Mouse (Mus musculus): ENCODE results near the gene Crcp. TPM values are rescaled to one million over a fixed set of nuclear protein-coding genes. Genes with fewer than 3 reads are reported as not detected.

Crcp gene
- polyA plus RNA-seq, 1 experiment from 2014 or later = 36.8 TPM

GRCm38 (mm10) chr5:130050416-130050815 is 21.3 kb downstream of the Crcp start:
- ATAC-seq (replicated peaks; ENCODE audit: low FRiP score, low read depth) (no peak), DNase-seq (ENCODE audit: low spot score) (no peak)
- Histone ChIP-seq H3K36me3 (ENCODE audit: insufficient read depth, low read length) (peaks cover 20% of the 10 kb centered on the region; the same call in 1 of the 2 replicates), H3K27ac (no peak overlapping the region), H3K4me2 (ENCODE audit: low read length) (no peak overlapping the region), H3K4me1 (replicated peaks; ENCODE audit: insufficient read depth, low read length) (no peaks in the 10 kb centered on the region; the same call in 1 of the 2 replicates), H3K27me3 (ENCODE audit: insufficient read depth, low read length) (no peaks in the 10 kb centered on the region), H3K9ac (ENCODE audit: low read depth, low read length) (no peak overlapping the region), H3K4me3 (replicated peaks; ENCODE audit: low read depth, low read length) (no peak overlapping the region), H3K9me3 (replicated peaks; ENCODE audit: low read length) (no peaks in the 10 kb centered on the region)
- TF ChIP-seq CTCF (IDR thresholded peaks at IDR 0.05; ENCODE audit: low read depth) = no peak
- 77% methylated on average over 6 of the region's 6 CpGs for WGBS

GRCm38 (mm10) chr5:130051073-130051860 is 22.2 kb downstream of the Crcp start:
- H3K4me1 ChIP-seq (replicated peaks; ENCODE audit: insufficient read depth, low read length) = no peaks in the 10 kb centered on the region; the same call in 1 of the 2 replicates
- H3K4me3 ChIP-seq (replicated peaks; ENCODE audit: low read depth, low read length) = no peak overlapping the region
- H3K4me2 ChIP-seq (ENCODE audit: low read length) = no peak overlapping the region
- WGBS = 79% methylated on average over 15 of the region's 15 CpGs
- H3K36me3 ChIP-seq (ENCODE audit: insufficient read depth, low read length) = peaks cover 19% of the 10 kb centered on the region; the same call in 1 of the 2 replicates
- no peaks in the 10 kb centered on the region for H3K9me3 ChIP-seq (replicated peaks; ENCODE audit: low read length)
- no peaks in the 10 kb centered on the region for H3K27me3 ChIP-seq (ENCODE audit: insufficient read depth, low read length)
- no peak for DNase-seq (ENCODE audit: low spot score)
- no peak for ATAC-seq (replicated peaks; ENCODE audit: low FRiP score, low read depth)
- no peak for TF ChIP-seq CTCF (IDR thresholded peaks at IDR 0.05; ENCODE audit: low read depth)
- no peak overlapping the region for H3K9ac ChIP-seq (ENCODE audit: low read depth, low read length)
- no peak overlapping the region for H3K27ac ChIP-seq

- Histone ChIP-seq H3K4me2 (ENCODE audit: low read length) (no peak overlapping the region), H3K9ac (ENCODE audit: low read depth, low read length) (no peak overlapping the region), H3K27ac (no peak overlapping the region), H3K36me3 (ENCODE audit: insufficient read depth, low read length) (0 out of 2 replicates have a peak, but pooled peaks cover 17% of the 10 kb centered on the region), H3K4me3 (replicated peaks; ENCODE audit: low read depth, low read length) (no peak overlapping the region), H3K9me3 (replicated peaks; ENCODE audit: low read length) (no peaks in the 10 kb centered on the region), H3K4me1 (replicated peaks; ENCODE audit: insufficient read depth, low read length) (no peaks in the 10 kb centered on the region; the same call in 1 of the 2 replicates), H3K27me3 (ENCODE audit: insufficient read depth, low read length) (no peaks in the 10 kb centered on the region)
- no peak for TF ChIP-seq CTCF (IDR thresholded peaks at IDR 0.05; ENCODE audit: low read depth)
- DNase-seq (ENCODE audit: low spot score) (no peak), ATAC-seq (replicated peaks; ENCODE audit: low FRiP score, low read depth) (no peak)
- WGBS = 77% methylated on average over 5 of the region's 5 CpGs
These were observed 23.4 kb downstream of the Crcp start for GRCm38 (mm10) chr5:130052510-130052909.

GRCm38 (mm10) chr5:130052955-130053354 is 23.9 kb downstream of the Crcp start:
- H3K27ac ChIP-seq = no peak overlapping the region
- H3K4me1 ChIP-seq (replicated peaks; ENCODE audit: insufficient read depth, low read length) = no peaks in the 10 kb centered on the region; the same call in 1 of the 2 replicates
- 0 out of 2 replicates have a peak, but pooled peaks cover 17% of the 10 kb centered on the region for H3K36me3 ChIP-seq (ENCODE audit: insufficient read depth, low read length)
- no peak for DNase-seq (ENCODE audit: low spot score)
- no peaks in the 10 kb centered on the region for H3K9me3 ChIP-seq (replicated peaks; ENCODE audit: low read length)
- 95% methylated on average over 6 of the region's 6 CpGs for WGBS
- H3K4me3 ChIP-seq (replicated peaks; ENCODE audit: low read depth, low read length) = no peak overlapping the region
- H3K9ac ChIP-seq (ENCODE audit: low read depth, low read length) = no peak overlapping the region
- H3K27me3 ChIP-seq (ENCODE audit: insufficient read depth, low read length) = no peaks in the 10 kb centered on the region
- no peak for TF ChIP-seq CTCF (IDR thresholded peaks at IDR 0.05; ENCODE audit: low read depth)
- no peak for ATAC-seq (replicated peaks; ENCODE audit: low FRiP score, low read depth)
- H3K4me2 ChIP-seq (ENCODE audit: low read length) = no peak overlapping the region

GRCm38 (mm10) chr5:130055688-130056087 is 26.6 kb downstream of the Crcp start:
- no peaks in the 10 kb centered on the region for H3K27me3 ChIP-seq (ENCODE audit: insufficient read depth, low read length)
- DNase-seq (ENCODE audit: low spot score) (no peak), ATAC-seq (replicated peaks; ENCODE audit: low FRiP score, low read depth) (no peak)
- no peak overlapping the region for H3K27ac ChIP-seq
- H3K4me3 ChIP-seq (replicated peaks; ENCODE audit: low read depth, low read length) = no peak overlapping the region
- H3K4me1 ChIP-seq (replicated peaks; ENCODE audit: insufficient read depth, low read length) = no peaks in the 10 kb centered on the region
- 0 out of 2 replicates have a peak, but pooled peaks cover 20% of the 10 kb centered on the region for H3K36me3 ChIP-seq (ENCODE audit: insufficient read depth, low read length)
- TF ChIP-seq CTCF (IDR thresholded peaks at IDR 0.05; ENCODE audit: low read depth) = no peak
- WGBS = 94% methylated on average over 4 of the region's 4 CpGs
- H3K9ac ChIP-seq (ENCODE audit: low read depth, low read length) = no peak overlapping the region
- no peaks in the 10 kb centered on the region for H3K9me3 ChIP-seq (replicated peaks; ENCODE audit: low read length)
- H3K4me2 ChIP-seq (ENCODE audit: low read length) = no peak overlapping the region

- no peak overlapping the region for H3K4me2 ChIP-seq (ENCODE audit: low read length)
- H3K27ac ChIP-seq = no peak overlapping the region
- H3K27me3 ChIP-seq (ENCODE audit: insufficient read depth, low read length) = no peaks in the 10 kb centered on the region
- no peaks in the 10 kb centered on the region for H3K4me1 ChIP-seq (replicated peaks; ENCODE audit: insufficient read depth, low read length)
- H3K9ac ChIP-seq (ENCODE audit: low read depth, low read length) = no peak overlapping the region
- no peak for TF ChIP-seq CTCF (IDR thresholded peaks at IDR 0.05; ENCODE audit: low read depth)
- H3K9me3 ChIP-seq (replicated peaks; ENCODE audit: low read length) = no peaks in the 10 kb centered on the region
- H3K4me3 ChIP-seq (replicated peaks; ENCODE audit: low read depth, low read length) = no peak overlapping the region
- WGBS = 94% methylated on average over 2 of the region's 2 CpGs
- ATAC-seq (replicated peaks; ENCODE audit: low FRiP score, low read depth) (no peak), DNase-seq (ENCODE audit: low spot score) (no peak)
- 0 out of 2 replicates have a peak, but pooled peaks cover 16% of the 10 kb centered on the region for H3K36me3 ChIP-seq (ENCODE audit: insufficient read depth, low read length)
These were observed 27.2 kb downstream of the Crcp start for GRCm38 (mm10) chr5:130056303-130056702.

Data from kidney, postnatal 0 days (tissue).